Mouse (Mus musculus) gastrocnemius, postnatal 25 days (tissue): ENCODE results near the gene Tgfb2. TPM values are rescaled to one million over a fixed set of nuclear protein-coding genes. Genes with fewer than 3 reads are reported as not detected.
A peak's percentile ranks its signal among the peaks of the same experiment; 100 is the strongest.

Experiments
- DNase-seq: peaks from one replicate; pipeline ENCODE4 v3.0.0; 2022
- total RNA-seq, 2 experiments: library from RNA; stranded (reverse); gene quantifications; 1 replicate in 1 of 2; 2 replicates in 1 of 2; pipeline ENCODE4 v1.2.3; 2021

Tgfb2 gene
- total RNA-seq, 2 experiments from 2014 or later = 13.0 to 16.9 TPM

- peak; percentile 52 for DNase-seq
These were observed 49.6 kb downstream of the Tgfb2 start for GRCm38 (mm10) chr1:186656201-186656600.

GRCm38 (mm10) chr1:186655096-186655495 is 50.7 kb downstream of the Tgfb2 start:
- DNase-seq = no peak

- DNase-seq = no peak
These were observed 53.6 kb downstream of the Tgfb2 start for GRCm38 (mm10) chr1:186652208-186652607.

GRCm38 (mm10) chr1:186650011-186650410 is 55.8 kb downstream of the Tgfb2 start:
- DNase-seq = no peak

GRCm38 (mm10) chr1:186637304-186638213 is 68.2 kb downstream of the Tgfb2 start:
- DNase-seq = no peak

- DNase-seq = peak; percentile 33
These were observed 70.7 kb downstream of the Tgfb2 start for GRCm38 (mm10) chr1:186635045-186635444.

GRCm38 (mm10) chr1:186631457-186631856 is 74.3 kb downstream of the Tgfb2 start:
- no peak for DNase-seq

- DNase-seq = no peak
These were observed 74.8 kb downstream of the Tgfb2 start for GRCm38 (mm10) chr1:186630971-186631370.

DNA sequence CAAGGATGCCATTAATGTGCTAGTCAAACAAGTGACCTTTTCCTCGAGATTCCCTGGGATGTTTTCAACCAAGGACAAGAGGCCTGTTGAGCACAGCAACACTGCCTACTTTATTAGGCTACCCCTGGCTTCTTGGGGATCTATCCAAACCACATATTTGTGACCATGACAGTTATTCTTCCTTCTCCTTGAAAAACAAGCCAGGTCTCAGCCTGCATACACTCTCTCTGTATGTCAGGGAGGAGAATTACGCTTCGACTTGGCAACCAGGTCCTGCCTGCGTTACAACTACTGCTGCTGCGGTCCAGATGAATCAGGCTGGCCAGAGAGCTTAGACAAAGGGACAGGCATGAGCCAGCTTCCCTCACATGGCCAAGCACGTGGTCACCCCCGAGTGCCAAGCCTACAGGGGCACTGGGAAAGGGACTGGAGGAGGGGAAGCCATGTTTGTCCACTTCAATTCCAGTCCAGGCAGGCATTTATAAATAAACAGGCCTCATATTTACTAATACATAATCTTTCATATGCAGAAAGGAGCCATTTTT is 78.3 kb downstream of the Tgfb2 start:
- peak; percentile 58 for DNase-seq

- DNase-seq = no peak
These were observed 81.3 kb downstream of the Tgfb2 start for GRCm38 (mm10) chr1:186624474-186624873.

- no peak for DNase-seq
These were observed 84.0 kb downstream of the Tgfb2 start for GRCm38 (mm10) chr1:186621812-186622211.

GRCm38 (mm10) chr1:186618285-186618684 is 87.5 kb downstream of the Tgfb2 start:
- DNase-seq = peak; percentile 13

DNA sequence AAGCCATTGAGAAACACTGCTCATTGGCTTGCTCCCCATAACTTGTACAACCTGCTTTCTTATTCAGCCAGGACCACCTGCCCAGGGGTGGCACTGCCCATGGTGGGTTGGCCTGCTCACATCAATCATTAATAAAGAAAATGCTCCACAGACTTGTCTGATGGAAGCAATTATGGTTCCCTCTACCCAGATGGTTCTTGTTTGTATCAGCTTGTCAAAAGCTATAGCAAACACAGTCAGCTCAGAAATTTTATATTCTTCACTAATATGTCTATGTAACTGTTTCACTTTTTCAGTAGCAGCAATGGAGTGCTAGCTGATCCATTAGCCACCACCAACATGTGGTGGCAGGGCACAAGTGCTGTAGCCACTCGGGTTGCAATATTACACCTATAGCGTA is 94.4 kb downstream of the Tgfb2 start:
- DNase-seq = no peak

- no peak for DNase-seq
These were observed 95.3 kb downstream of the Tgfb2 start for GRCm38 (mm10) chr1:186610481-186610880.

DNA sequence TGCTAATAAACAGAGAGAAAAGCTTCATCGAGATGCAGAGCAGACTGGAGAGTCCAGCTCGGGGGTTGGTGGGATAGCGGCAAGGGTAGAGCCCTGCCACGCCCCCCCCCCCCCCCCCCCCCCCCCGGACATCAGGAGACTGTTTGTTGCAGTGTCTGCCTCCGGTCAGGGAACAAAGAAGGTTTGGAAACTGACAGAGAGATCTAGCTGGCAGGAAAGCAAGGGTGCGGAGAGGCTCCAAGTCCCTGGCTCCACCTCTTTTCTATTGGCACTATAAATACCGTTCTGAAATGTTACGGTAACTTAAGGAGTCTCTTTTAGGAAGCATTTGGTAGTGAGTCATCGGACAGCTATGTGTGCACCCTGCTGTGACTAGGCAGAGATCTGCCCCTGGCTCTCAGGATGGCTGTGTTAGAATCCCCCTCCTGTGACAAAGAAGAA is 96.0 kb downstream of the Tgfb2 start:
- DNase-seq = peak; percentile 46

- no peak for DNase-seq
These were observed 97.7 kb downstream of the Tgfb2 start for GRCm38 (mm10) chr1:186608116-186608515.

- no peak for DNase-seq
These were observed 100.2 kb downstream of the Tgfb2 start for GRCm38 (mm10) chr1:186605635-186606034.

- no peak for DNase-seq
These were observed 101.7 kb downstream of the Tgfb2 start for GRCm38 (mm10) chr1:186604124-186604523.

DNA sequence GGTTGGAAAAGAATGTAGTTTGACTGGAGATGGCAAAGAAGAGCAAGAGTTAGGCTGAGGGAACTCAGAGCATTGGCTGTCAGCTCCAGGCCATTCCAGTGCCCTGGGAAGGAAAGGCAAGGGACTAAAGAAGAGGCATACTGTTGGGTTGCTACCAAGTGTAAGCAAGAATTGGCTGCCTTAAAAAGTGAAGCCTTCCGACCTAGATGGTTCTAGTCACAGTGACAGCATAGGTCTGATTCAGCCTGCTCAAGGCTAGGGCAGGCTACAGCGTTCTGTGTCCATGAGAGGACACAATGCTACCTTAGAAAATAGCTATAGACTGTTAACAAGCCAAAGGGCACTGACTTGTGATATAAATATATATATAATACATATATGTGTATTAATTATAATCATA is 117.6 kb downstream of the Tgfb2 start:
- no peak for DNase-seq

- DNase-seq = peak; percentile 75
These were observed 118.6 kb downstream of the Tgfb2 start for GRCm38 (mm10) chr1:186587065-186587804.

DNA sequence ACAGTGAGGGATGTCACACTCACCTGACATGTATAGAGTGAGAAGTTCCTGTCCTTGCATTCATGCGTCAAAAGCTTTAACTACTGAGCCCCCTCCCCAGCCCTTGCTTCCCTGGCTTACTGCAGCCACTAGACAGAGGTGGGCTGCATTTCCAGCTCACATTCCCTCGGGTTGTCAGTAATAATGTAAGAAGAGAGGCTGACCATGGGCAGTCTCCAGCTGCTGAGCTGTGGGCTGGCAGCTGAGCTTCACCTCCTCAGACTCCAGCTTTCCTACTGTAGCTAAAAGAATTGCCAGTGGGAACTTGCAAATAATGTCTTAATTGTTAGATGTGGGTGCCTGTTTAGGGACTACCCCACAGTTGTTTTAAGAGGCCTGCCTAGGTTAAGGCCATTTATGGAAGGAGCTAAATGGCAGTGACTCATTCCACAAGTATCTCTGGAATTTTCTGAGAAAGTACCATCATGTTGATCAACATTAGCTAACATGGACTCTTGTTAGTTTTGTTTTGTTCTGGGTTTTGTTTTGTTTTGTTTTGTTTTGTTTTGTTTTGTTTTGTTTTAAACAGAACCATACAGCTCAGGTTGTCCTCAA is 120.1 kb downstream of the Tgfb2 start:
- DNase-seq = no peak

DNA sequence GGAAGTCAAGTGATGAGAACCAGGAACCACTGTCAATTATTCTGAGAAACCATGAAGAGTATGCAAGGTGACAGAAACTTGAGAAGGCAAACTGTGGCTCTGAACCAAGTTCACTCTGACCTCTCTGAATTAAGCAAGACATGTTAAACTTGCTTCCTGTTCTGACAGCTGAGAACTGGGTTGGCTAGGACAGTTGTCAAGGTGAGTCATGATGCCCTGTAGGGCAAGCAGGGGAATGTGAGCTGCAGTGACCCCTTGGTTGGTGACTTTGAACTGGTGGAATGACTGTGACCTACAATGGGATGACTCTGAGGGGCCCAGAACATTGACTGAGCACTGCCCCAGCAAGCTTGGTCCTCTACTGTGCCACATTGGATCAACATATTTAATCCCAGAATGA is 121.9 kb downstream of the Tgfb2 start:
- peak; percentile 34 for DNase-seq

- DNase-seq = no peak
These were observed 123.7 kb downstream of the Tgfb2 start for GRCm38 (mm10) chr1:186582113-186582512.
